Mouse (Mus musculus): ENCODE measurements around the gene Alkbh1.

Gene Alkbh1

DNA sequence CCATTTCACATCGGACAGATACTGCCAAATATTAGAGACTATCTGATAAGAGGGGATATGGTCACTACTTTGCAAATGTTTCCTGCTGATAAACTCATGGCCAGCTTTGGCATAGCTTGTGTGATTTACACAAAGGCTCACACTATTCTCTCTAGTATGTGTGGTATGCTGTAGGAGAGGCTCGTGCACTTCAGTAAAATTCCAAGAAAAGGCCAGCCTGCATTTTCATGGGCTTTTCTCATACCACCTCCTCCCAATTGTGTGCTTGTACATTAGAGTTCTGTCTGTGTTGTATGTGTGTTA, 62.5 kb downstream of the Alkbh1 start:
- DNase-seq (ENCODE audit: low read depth, low spot score) = no peak

DNA sequence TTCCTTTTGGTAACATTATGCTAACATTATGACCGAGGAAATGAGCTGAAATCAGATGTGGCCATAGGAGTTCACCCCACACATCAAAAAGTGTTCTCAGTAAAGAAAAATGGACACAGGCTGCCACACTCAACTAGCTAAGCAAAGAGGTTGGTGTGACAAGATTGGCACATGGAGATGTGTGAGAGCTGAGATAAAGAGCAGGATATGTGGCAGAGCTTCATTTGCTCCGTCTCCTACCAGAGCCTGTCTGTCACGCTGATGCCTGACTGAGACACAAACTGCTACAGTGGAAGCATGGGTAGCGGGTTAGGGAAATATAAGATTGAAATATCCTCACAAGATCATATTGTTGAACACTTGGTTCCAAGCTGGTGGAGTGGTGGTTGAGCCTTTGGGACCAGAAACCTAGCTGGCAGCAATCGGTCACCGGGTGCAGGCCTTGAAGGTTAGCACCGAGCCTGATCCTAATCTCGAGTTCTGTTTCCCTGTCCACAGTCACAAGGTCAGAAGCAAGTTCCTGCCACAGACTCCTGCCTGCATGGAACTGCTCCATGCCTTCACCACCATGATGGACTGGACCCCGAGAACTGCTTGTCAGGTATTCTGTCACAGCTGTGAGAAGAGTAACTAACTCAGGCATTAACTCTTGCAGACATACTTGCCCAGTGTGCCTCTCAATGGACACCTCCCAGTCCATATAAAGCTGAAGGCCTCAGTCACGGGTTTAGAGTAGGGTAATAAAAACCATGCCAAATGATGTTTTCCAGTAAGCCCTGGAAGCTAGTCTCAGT, 63.0 kb downstream of the Alkbh1 start:
- no peak for DNase-seq (ENCODE audit: low read depth, low spot score)

DNA sequence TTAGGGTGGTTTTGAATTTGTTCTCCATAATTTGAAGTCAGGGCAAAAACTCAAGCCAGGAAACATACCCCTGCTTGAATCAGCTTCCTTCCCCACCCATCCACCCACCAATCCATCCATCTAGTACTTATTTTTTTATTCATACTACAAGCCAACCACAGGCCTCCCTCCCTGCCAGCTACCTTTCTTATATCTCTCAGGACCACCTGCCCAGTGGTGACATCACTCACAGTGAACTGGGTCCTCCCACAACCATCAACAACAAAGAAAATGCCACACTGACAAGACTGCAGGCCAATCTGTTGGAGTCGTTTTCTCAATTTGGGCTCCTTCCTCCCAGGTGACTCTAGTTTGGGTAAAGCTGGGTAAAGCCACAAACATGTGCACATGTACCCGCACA, 64.3 kb downstream of the Alkbh1 start:
- no peak for DNase-seq (ENCODE audit: low read depth, low spot score)
